Mouse (Mus musculus) stomach, embryonic 14.5 days (tissue): ENCODE data around the gene Snph. TPM values are rescaled to one million over a fixed set of nuclear protein-coding genes. Genes with fewer than 3 reads are reported as not detected.

Source experiments
- ATAC-seq: fragments of 200-750 bp; cut with Nextera tagmentation; 2 replicates; pipeline ENCODE4 v1.8.0; 2017; ENCODE audit warnings: low read depth, moderate TSS enrichment; ENCODE audit not compliant: insufficient number of reproducible peaks, insufficient read depth, low FRiP score
- H3K27ac ChIP-seq: fragments of 300-500 bp; sonication (generic); 2 replicates; pipeline ENCODE4 v1.5.1; 2014; ENCODE audit warnings: mild to moderate bottlenecking, low read length, moderate library complexity, mixed read lengths
- H3K27me3 ChIP-seq: fragments of 300-500 bp; sonication (generic); 2 replicates; pipeline ENCODE4 v1.6.1; 2014; ENCODE audit warnings: low read length, control low read depth, mixed read lengths; ENCODE audit not compliant: control insufficient read depth, insufficient read depth
- H3K36me3 ChIP-seq: fragments of 300-500 bp; sonication (generic); 2 replicates; pipeline ENCODE4 v1.6.1; 2014; ENCODE audit warnings: mild to moderate bottlenecking, control low read depth, low read length, moderate library complexity, mixed read lengths; ENCODE audit not compliant: control insufficient read depth, insufficient read depth
- H3K4me1 ChIP-seq: fragments of 300-500 bp; sonication (generic); 2 replicates; pipeline ENCODE4 v1.6.1; 2014; ENCODE audit warnings: low read length, control low read depth, mixed read lengths; ENCODE audit not compliant: control insufficient read depth, insufficient read depth
- H3K4me2 ChIP-seq: fragments of 300-500 bp; sonication (generic); replicated peaks from 2 replicates; pipeline ENCODE4 v1.6.1; 2014; ENCODE audit warnings: low read depth, low read length, control low read depth
- H3K4me3 ChIP-seq: fragments of 300-500 bp; sonication (generic); 2 replicates; pipeline ENCODE4 v1.5.1; 2014; ENCODE audit warnings: low read depth, low read length, control low read depth
- H3K9ac ChIP-seq: fragments of 300-500 bp; sonication (generic); replicated peaks from 2 replicates; pipeline ENCODE4 v1.6.1; 2014; ENCODE audit warnings: low read depth, mild to moderate bottlenecking, control low read depth, low read length, moderate library complexity, mixed read lengths
- H3K9me3 ChIP-seq: fragments of 300-500 bp; sonication (generic); 2 replicates; pipeline ENCODE4 v1.6.1; 2016; ENCODE audit warnings: low read depth, low read length, control low read depth; ENCODE audit not compliant: control insufficient read depth
- WGBS: fragments of 180-500 bp; shearing (Covaris S2); extraction: QIAGEN DNeasy Blood & Tissue Kit; methylation state at CpG from one replicate; pipeline ENCODE4 v1.1.7; 2014; 5-methylcytosine and 5-hydroxymethylcytosine counted together
- polyA plus RNA-seq: library from polyadenylated mRNA; unstranded; fragments of >200 nt; fragmentation: Nextera tagmentation; extraction: Ambion mirVana; gene quantifications from 2 replicates; pipeline ENCODE4 v1.2.1, GENCODE M21; 2014

Snph gene
- polyA plus RNA-seq, 1 experiment from 2014 or later: 1.5 TPM

DNA sequence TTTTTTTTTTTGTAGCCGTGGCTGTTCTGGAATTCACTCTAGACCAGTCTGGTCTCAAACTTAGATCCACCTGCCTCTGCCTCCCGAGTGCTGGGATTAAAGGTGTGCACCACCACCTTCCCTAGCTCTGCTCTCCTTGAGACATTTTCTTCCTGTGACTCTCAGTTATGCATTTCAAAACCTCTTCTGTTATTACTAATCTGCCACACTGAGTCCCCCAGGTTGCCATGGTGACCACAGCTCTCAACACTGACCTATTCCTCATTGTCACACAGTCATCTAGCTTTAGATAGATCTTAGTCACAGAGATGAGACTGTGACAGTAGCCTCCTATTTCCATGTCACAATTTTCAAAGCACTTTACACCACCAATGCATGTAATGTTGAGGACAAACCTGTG is 62.9 kb downstream of the Snph start:
- no peak overlapping the region for H3K27ac ChIP-seq
- H3K4me3 ChIP-seq: no peak overlapping the region
- no peak for ATAC-seq
- H3K36me3 ChIP-seq: no peaks in the 10 kb centered on the region; the same call in none of the 2 replicates
- no peaks in the 10 kb centered on the region for H3K27me3 ChIP-seq
- no peak overlapping the region for H3K9ac ChIP-seq
- 72% methylated on average over 2 of the region's 2 CpGs for WGBS
- no peak overlapping the region for H3K4me2 ChIP-seq
- H3K9me3 ChIP-seq: no peaks in the 10 kb centered on the region
- no peaks in the 10 kb centered on the region for H3K4me1 ChIP-seq

DNA sequence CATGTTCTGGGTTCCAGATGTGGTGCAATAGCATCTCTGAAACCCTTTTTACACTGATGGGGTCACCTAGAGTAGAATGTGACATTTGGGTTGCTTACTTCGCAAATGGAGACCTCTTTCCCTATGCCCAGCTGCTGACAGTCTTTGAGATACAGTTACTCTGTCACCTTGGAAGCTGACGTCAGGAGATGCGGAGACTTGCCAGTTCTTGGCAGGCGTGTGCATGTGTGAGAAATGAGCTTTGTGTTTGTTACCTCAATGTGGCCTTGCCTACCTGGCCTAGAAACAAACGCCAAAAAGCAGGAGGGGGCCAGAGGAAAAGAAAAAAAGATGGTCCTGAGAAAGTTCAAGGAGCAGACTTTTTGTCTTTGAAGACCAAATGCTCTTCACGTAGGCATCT is 65.5 kb downstream of the Snph start:
- H3K27ac ChIP-seq: no peak overlapping the region
- 78% methylated on average over 6 of the region's 6 CpGs for WGBS
- H3K9me3 ChIP-seq: no peaks in the 10 kb centered on the region
- H3K4me2 ChIP-seq: no peak overlapping the region
- H3K36me3 ChIP-seq: peaks cover 14% of the 10 kb centered on the region
- H3K4me3 ChIP-seq: no peak overlapping the region
- no peak overlapping the region for H3K9ac ChIP-seq
- ATAC-seq: no peak
- H3K4me1 ChIP-seq: no peaks in the 10 kb centered on the region
- H3K27me3 ChIP-seq: no peaks in the 10 kb centered on the region

DNA sequence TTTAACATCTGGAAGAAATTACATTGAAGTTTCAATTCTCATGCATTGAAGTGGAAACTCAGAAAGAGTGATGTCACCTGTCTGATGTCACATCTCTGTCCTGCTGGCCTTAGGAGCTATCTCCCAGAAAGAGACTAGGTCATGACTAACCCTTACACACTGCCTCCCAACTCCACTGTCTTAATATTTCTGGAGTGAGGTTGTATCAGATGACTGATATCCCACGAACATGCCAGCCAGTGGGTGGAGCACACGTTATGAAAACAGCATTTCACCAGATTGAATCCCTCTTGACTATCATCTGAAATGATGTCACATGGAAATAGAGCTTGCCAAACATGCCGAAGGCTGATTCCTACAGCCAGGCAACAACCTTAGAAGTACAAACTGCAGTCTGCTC is 67.4 kb downstream of the Snph start:
- peaks cover 28% of the 10 kb centered on the region for H3K36me3 ChIP-seq
- H3K9me3 ChIP-seq: no peaks in the 10 kb centered on the region
- H3K4me2 ChIP-seq: no peak overlapping the region
- no peak for ATAC-seq
- H3K4me1 ChIP-seq: no peaks in the 10 kb centered on the region
- no peak overlapping the region for H3K9ac ChIP-seq
- H3K27me3 ChIP-seq: no peaks in the 10 kb centered on the region
- 53% methylated on average over 3 of the region's 3 CpGs for WGBS
- no peak overlapping the region for H3K4me3 ChIP-seq
- H3K27ac ChIP-seq: no peak overlapping the region

DNA sequence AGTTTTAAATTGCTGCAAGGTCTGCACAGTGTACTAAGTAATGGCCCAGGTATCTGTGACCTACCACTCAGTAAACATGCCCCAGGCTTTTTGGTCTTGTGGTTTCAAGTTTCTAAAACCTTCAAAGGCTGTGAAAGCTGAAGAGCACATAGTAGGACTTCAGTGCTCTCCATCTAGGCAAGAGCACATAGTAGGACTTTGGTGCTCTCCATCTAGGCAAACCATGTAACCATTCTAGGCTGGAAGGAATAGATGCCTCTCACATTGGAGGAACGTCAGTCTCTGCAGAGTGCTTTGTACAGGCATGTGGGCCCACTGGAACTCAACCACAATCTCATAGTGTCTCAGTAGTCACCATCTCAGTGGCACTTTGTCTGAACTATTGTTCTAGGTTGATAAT is 68.4 kb downstream of the Snph start:
- Histone ChIP-seq H3K27me3 (no peaks in the 10 kb centered on the region), H3K36me3 (peaks cover 38% of the 10 kb centered on the region), H3K9me3 (no peaks in the 10 kb centered on the region), H3K4me3 (no peak overlapping the region), H3K27ac (no peak overlapping the region), H3K4me2 (no peak overlapping the region), H3K9ac (no peak overlapping the region), H3K4me1 (no peaks in the 10 kb centered on the region)
- 80% methylated on average over 1 of the region's 1 CpGs for WGBS
- ATAC-seq: no peak

DNA sequence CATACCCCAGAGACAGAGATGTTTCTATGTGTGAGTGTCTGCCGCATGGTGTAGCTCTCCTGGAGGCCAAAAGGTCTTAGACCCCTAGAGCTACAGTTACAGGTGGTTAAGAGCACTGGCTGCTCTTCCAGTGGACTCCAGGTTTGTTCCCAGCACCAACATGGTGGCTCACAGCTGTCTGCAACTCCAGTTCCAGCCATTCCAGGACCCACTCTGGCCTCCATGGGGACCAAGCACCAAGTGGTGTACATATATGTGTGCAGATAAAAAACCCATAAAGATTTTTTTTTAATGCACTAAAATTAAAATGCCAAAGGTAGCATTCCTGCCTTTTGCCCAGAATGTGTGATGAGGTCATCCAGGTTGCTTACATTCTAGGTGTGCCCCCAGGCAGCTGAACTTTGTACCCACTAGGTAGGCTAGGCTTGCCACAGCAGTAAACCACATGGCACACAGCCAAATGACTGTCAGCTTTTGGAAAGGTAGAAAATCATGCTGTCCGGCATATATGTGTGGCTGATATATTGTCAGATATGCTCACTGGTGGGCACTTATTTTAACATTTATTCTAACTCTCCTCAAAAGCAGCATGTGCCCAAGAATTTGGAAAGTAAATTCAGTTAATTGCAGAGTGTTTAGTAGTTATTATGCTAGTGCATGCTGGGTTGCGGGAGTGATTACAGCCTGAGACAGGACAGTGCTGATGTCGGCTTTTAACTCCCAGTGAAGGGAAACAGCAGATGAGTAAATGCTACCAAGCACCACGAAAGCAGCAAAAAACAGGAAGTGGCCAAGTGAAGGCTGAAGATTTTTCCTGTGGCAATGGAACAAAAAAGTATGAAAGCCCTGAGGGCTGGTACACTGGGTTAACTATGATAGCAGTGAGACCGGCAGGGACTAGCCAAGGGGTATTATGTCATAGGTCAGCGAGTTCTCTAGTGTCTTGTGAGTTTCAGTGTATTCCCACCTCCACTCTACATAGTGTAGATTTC is 69.2 kb downstream of the Snph start:
- Histone ChIP-seq H3K36me3 (peaks cover 45% of the 10 kb centered on the region), H3K9ac (no peak overlapping the region), H3K9me3 (no peaks in the 10 kb centered on the region), H3K27me3 (no peaks in the 10 kb centered on the region), H3K4me1 (no peaks in the 10 kb centered on the region), H3K27ac (no peak overlapping the region), H3K4me3 (no peak overlapping the region), H3K4me2 (no peak overlapping the region)
- 77% methylated on average over 7 of the region's 7 CpGs for WGBS
- ATAC-seq: no peak; the same call in 1 of the 2 replicates

DNA sequence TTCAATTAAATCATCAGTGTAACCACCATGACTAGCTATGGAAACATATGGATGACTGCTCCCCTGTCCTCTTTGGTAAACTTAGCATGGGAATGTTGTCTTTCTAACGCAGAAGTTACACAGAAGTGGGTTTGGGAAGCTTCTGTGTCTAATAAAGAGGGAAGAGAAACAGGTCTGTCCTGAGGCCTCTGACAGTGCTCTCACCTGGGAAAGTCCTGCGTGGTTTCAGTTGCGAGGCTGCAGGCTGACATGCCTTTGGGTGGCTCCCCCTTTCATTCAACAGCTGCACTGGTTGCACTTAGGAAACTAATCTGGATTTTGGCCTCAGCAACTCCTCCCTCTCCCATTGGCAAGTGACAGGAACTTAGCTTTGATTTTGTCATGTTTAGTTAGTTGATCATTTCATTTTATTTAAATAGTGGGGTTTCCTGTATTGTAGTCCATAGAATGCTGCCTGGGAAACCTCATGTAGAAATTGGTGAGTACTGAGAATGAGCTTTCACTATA is 82.7 kb downstream of the Snph start:
- no peak overlapping the region for H3K4me2 ChIP-seq
- H3K9me3 ChIP-seq: no peaks in the 10 kb centered on the region
- no peak overlapping the region for H3K4me3 ChIP-seq
- WGBS: 89% methylated on average over 3 of the region's 3 CpGs
- peaks cover 61% of the 10 kb centered on the region for H3K36me3 ChIP-seq
- no peak overlapping the region for H3K9ac ChIP-seq
- H3K27me3 ChIP-seq: no peaks in the 10 kb centered on the region
- peaks cover 10% of the 10 kb centered on the region for H3K4me1 ChIP-seq
- no peak overlapping the region for H3K27ac ChIP-seq
- no peak for ATAC-seq

DNA sequence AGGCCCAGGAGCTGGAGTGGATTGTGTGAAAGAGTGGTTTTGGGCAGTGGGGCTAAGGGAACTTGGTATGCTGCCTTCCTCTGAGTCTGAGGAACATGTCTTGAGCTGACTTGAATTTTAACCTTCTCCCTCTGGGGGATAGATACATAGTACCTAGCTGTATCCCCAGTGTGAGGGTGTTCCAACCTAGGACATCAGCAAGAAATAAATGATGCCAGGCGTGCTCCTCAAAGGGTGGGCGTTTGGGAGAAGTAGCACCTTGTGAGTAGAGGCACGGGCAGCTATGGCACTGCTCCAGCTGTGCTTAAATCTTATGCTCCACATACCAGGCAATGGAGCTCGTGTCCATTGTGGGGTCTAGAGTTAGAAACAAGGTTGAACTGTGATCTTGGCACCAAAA is 85.8 kb downstream of the Snph start:
- WGBS: 90% methylated on average over 4 of the region's 4 CpGs

DNA sequence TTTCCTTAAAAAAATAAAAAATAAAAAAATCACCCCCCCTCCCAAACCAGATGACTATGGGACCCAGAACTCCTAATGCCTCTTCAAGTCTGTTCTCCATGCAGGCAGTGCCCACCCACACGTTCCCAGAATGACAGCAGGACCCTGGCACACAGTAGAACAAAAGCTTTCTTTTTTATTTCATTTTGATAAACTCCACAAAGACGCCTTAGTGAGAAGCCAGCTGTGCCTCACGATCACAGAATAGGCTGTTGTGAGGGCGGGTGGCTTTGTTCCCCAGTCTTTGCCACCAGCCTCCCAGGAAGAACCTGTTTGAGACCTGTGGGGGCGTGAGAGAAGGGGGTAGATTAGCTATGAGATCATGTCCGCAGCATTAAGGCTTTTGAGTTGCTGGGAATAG is 87.7 kb downstream of the Snph start:
- Histone ChIP-seq H3K9me3 (no peaks in the 10 kb centered on the region), H3K4me3 (no peak overlapping the region; the same call in 1 of the 2 replicates), H3K9ac (no peak overlapping the region), H3K27ac (no peak overlapping the region), H3K4me1 (peaks cover 23% of the 10 kb centered on the region), H3K4me2 (peak overlapping the region; percentile 16), H3K36me3 (peaks cover 31% of the 10 kb centered on the region; the same call in 1 of the 2 replicates), H3K27me3 (no peaks in the 10 kb centered on the region)
- no peak for ATAC-seq
- 67% methylated on average over 6 of the region's 6 CpGs for WGBS

More for the DNA sequence above, 85.8 kb downstream of the Snph start:
- H3K36me3 ChIP-seq: peaks cover 48% of the 10 kb centered on the region
- no peak overlapping the region for H3K4me2 ChIP-seq
- H3K27ac ChIP-seq: no peak overlapping the region
- H3K9me3 ChIP-seq: no peaks in the 10 kb centered on the region
- no peaks in the 10 kb centered on the region for H3K27me3 ChIP-seq
- H3K4me1 ChIP-seq: peaks cover 23% of the 10 kb centered on the region
- H3K9ac ChIP-seq: no peak overlapping the region
- no peak overlapping the region for H3K4me3 ChIP-seq
- ATAC-seq: no peak
